Mouse (Mus musculus): ENCODE measurements around the gene Rrp15. TPM values are rescaled to one million over a fixed set of nuclear protein-coding genes. Genes with fewer than 3 reads are reported as not detected.

Rrp15 gene
- total RNA-seq, 2 experiments from 2014 or later = 33.0 to 34.6 TPM

DNA sequence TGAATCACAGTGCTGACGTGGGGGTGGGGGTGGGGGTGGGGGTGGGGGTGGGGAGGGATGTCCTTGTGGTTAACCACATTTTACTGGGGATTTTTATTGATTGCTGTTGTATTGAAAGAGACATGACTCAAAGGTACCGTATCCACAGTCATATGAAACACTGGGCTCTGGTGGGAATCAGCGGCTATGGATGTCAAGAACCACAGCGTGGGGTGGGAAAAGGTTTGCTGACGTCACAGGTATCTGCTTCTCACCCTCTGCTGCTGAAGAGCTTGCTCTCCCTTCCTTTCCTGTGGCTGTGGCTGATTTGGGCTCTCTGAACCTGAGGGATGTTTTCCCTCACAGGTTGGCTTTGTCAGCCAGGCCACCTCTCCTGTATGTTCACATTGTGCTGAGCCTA lies 73.0 kb downstream of the Rrp15 start:
- DNase-seq (ENCODE audit: low spot score in 2 of 2) = no peak

DNA sequence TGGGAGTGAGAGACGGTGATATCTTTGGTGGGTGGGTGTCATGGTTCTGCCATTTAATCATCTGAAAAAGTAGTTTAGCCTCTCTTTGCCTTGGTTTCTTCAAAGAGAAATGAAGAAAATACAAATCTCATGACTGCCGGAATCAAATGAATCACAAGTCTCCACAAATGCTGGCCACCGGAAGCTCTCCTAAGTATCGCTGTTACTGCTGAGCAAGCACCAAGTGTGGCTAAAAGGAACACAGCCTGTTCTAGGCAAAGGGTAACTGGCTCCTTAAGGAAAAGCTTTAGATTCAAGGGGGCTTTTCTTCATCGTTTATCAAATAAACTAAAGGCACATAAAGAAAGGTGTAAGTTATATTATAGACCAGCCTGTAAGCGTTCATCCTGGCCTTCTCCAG lies 73.9 kb downstream of the Rrp15 start:
- DNase-seq (ENCODE audit: low spot score in 2 of 2) = no peak

DNA sequence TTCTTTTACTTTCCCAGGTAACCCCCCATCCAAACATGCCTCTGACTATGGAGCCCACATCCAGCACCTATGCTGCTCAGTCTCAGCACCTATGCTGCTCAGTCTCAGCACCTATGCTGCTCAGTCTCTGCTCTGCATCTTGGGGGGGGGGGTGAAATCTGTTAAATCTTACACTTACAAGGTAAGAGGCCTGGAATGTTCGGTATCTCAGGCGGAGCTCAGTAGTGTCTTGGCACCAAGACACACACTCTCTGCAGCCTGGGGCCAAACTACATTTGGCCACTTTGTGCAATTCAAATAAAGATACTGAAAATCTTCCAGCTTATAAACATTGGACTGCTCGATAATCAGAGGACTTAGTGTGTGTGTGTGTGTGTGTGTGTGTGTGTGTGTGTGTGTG lies 74.5 kb downstream of the Rrp15 start:
- DNase-seq (ENCODE audit: low spot score in 2 of 2) = no peak

DNA sequence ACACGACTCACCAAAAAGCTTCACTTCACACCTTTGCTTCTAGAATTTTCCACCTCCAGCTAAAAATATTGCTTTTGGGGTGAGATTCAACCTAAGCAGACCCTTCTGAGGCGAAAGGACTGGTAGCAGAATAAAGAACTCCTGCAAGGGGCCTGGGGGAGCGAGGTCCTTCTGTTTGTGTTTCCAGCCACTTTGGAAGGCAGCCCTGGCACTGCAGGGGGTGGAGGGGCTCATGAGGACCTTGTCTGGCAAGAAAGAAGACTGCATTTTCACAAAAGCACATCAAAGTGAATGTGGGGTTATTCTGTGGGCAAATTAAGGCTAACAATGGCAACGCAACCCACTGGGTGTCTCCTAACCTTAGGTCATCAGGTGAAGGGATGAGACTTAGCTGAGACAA lies 76.0 kb downstream of the Rrp15 start:
- no peak for DNase-seq (ENCODE audit: low spot score in 2 of 2)

Other genes starting within 250 kb of the Rrp15 start
- 1 to 10 TPM; 7.3 to 7.9 TPM for gene Tgfb2, start 43.4 kb downstream of the Rrp15 start, total RNA-seq (2021)
- gene D1Pas1, start 218.1 kb upstream of the Rrp15 start, total RNA-seq (2021) = under 1 TPM in 1 of 2 experiments, not detected in 1; 0.08 TPM

Data from adrenal gland, postnatal 4 days (tissue).